Comparison of ENCODE assay signal across 12 mouse cellular contexts in the genomic region with DNA sequence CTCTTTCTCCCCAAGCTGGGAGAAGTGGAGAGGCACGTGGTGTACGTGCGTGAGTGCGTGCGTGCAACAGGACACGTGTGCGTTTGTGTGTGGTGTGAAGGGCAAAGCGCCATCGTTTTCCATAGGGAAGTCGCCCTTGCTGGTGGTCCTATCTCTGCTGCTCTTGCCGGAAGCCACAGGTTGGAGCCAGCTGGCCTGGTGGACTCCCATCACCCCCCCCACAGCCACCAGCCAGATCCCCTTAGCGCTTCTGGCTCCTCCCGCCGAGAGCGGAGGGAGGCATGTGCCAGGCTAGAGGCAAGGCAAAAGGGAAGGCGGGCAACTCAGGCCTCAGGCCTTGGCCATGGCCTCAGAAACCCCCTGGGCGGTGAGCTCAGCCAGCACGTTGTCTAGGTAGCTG. TPM values are rescaled to one million over a fixed set of nuclear protein-coding genes. Genes with fewer than 3 reads are reported as not detected.
DNase-seq lines count a peak whose midpoint lies in the region; ATAC-seq and TF ChIP-seq lines count a peak whose summit lies in the region.
"Had no signal": no experiment of that assay in that cellular context is flagged by ENCODE, and none has a peak within 500 bp of the region (broad histone marks: within the 10 kb centered on the region; RNA-seq: fewer than 3 reads in every experiment).

No protein-coding gene starts in this region.

- peaks cover 8% of the 10 kb centered on the region; the same call in 1 of the 2 replicates for H3K27me3 ChIP-seq in hindbrain, embryonic 15.5 days
- H3K27me3 ChIP-seq in midbrain, postnatal 0 days (ENCODE audit: insufficient read depth, low read length) = no peaks in the 10 kb centered on the region

- H3K9me3 ChIP-seq in hindbrain, embryonic 15.5 days = no peaks in the 10 kb centered on the region
- no peaks in the 10 kb centered on the region for H3K9me3 ChIP-seq in midbrain, postnatal 0 days (ENCODE audit: low read length)
- H3K9me3 ChIP-seq: limb, embryonic 15.5 days had no signal

- no peak overlapping the region for H3K4me3 ChIP-seq in hindbrain, embryonic 15.5 days
- no peak overlapping the region for H3K4me3 ChIP-seq in midbrain, postnatal 0 days (ENCODE audit: low read depth, low read length)

- intact Hi-C loops in heart, postnatal 10 days (cut with DNase I) = no loop called here

- H3K36me3 ChIP-seq in hindbrain, embryonic 15.5 days = peaks cover 24% of the 10 kb centered on the region
- peaks cover 30% of the 10 kb centered on the region for H3K36me3 ChIP-seq in midbrain, postnatal 0 days (ENCODE audit: insufficient read depth, low read length)
- H3K36me3 ChIP-seq: limb, embryonic 15.5 days had no signal

- H3K4me1 ChIP-seq in hindbrain, embryonic 15.5 days (replicated peaks) = peaks cover 33% of the 10 kb centered on the region
- 0 out of 2 replicates have a peak, but pooled peaks cover 5% of the 10 kb centered on the region for H3K4me1 ChIP-seq in midbrain, postnatal 0 days (ENCODE audit: insufficient read depth, low read length)

- WGBS in hindbrain, embryonic 15.5 days = 73% methylated on average over 17 of the region's 18 CpGs
- 76% methylated on average over 18 of the region's 18 CpGs for WGBS in midbrain, postnatal 0 days

- DNase-seq in cerebellum, postnatal 14 days = peak; percentile 63 to 71
- no peak for DNase-seq in cerebellum, adult 8-10 months
- peak; percentile 25 for DNase-seq in right cerebral cortex, adult 18-20 months
- no peak for DNase-seq in right cerebral cortex, postnatal 4 days
- DNase-seq in midbrain, postnatal 0 days (ENCODE audit: low spot score) = peak; percentile 44
- no peak for DNase-seq in heart, postnatal 10 days
- DNase-seq in gastrocnemius, postnatal 4 days (ENCODE audit: low spot score in 2 of 2) = no peak

- no peak overlapping the region; the same call in 1 of the 2 replicates for H3K4me2 ChIP-seq in hindbrain, embryonic 15.5 days
- no peak overlapping the region for H3K4me2 ChIP-seq in midbrain, postnatal 0 days (ENCODE audit: low read depth, low read length, poor library complexity, severe bottlenecking)

- no peak overlapping the region for H3K9ac ChIP-seq in hindbrain, embryonic 15.5 days
- peak overlapping the region; percentile 8; the same call in 1 of the 2 replicates for H3K9ac ChIP-seq in midbrain, postnatal 0 days (replicated peaks; ENCODE audit: low read length, poor library complexity, severe bottlenecking)

- no peak for TF ChIP-seq CTCF in midbrain, postnatal 0 days (IDR thresholded peaks at IDR 0.05)

- no peak for ATAC-seq in hindbrain, embryonic 15.5 days (ENCODE audit: low FRiP score, low read depth)
- no peak for ATAC-seq in midbrain, postnatal 0 days (ENCODE audit: low FRiP score)
- ATAC-seq: Patski had no signal

- H3K27ac ChIP-seq in hindbrain, embryonic 15.5 days (replicated peaks) = peak overlapping the region; percentile 64
- H3K27ac ChIP-seq in midbrain, postnatal 0 days (ENCODE audit: low read depth, low read length) = peak overlapping the region; percentile 90
- H3K27ac ChIP-seq: limb, embryonic 15.5 days had no signal

RNA-seq across cellular contexts. Expression of a gene that starts 30.8 kb away (rescaled TPM):
- polyA plus RNA-seq in hindbrain, embryonic 15.5 days (2015; fragmentation: Nextera tagmentation; extraction: Ambion mirVana) = 56.2 and 69.9 TPM in 2 replicates
- 240 and 242 TPM in 2 replicates for total RNA-seq in midbrain, postnatal 0 days (2014; rRNA removed)
- 63.0 and 67.9 TPM in 2 replicates for polyA plus RNA-seq in midbrain, postnatal 0 days (2015; fragmentation: Nextera tagmentation; extraction: Ambion mirVana)
- total RNA-seq in heart, postnatal 10 days (2021) = 1 to 10 TPM in 1 of 2 experiments, under 1 TPM in 1; 0.99 to 1.5 TPM
- 1 to 10 TPM in 1 of 2 experiments, under 1 TPM in 1; 0.98 to 1.9 TPM for total RNA-seq in gastrocnemius, postnatal 4 days (2021)

RNA-seq across cellular contexts. Expression of a gene that starts 32.3 kb away (rescaled TPM):
- polyA plus RNA-seq in hindbrain, embryonic 15.5 days (2015; fragmentation: Nextera tagmentation; extraction: Ambion mirVana) = 0.78 and 0.92 TPM in 2 replicates
- 18.1 and 24.7 TPM in 2 replicates for total RNA-seq in midbrain, postnatal 0 days (2014; rRNA removed)
- 8.2 and 9.9 TPM in 2 replicates for polyA plus RNA-seq in midbrain, postnatal 0 days (2015; fragmentation: Nextera tagmentation; extraction: Ambion mirVana)
- under 1 TPM; 0.15 to 0.31 TPM for total RNA-seq in heart, postnatal 10 days (2021)
- total RNA-seq in gastrocnemius, postnatal 4 days (2021) = not detected

RNA-seq across cellular contexts. Expression of a gene that starts 46.9 kb away (rescaled TPM):
- polyA plus RNA-seq in hindbrain, embryonic 15.5 days (2015; fragmentation: Nextera tagmentation; extraction: Ambion mirVana) = 0.71 and 0.83 TPM in 2 replicates
- 0.38 and 0.60 TPM in 2 replicates for total RNA-seq in midbrain, postnatal 0 days (2014; rRNA removed)
- 0.62 and 0.74 TPM in 2 replicates for polyA plus RNA-seq in midbrain, postnatal 0 days (2015; fragmentation: Nextera tagmentation; extraction: Ambion mirVana)
- not detected for total RNA-seq in heart, postnatal 10 days (2021)
- total RNA-seq in gastrocnemius, postnatal 4 days (2021) = not detected
- total RNA-seq: heart, adult 18-20 months had no signal
- polyA plus RNA-seq: limb, embryonic 15.5 days; stomach, embryonic 16.5 days had no signal

Comparison
In these comparisons a context has a peak if more than half of its experiments do, and no peak if none do; other contexts are left out.
1. DNase-seq: peak in cerebellum, postnatal 14 days (2 of 2), right cerebral cortex, adult 18-20 months (single experiment) and midbrain, postnatal 0 days (single experiment); none in cerebellum, adult 8-10 months (single experiment), right cerebral cortex, postnatal 4 days (single experiment), heart, postnatal 10 days (0 of 2) and gastrocnemius, postnatal 4 days (0 of 2).
2. RNA of a gene that starts 30.8 kb away (total RNA-seq): 240 to 242 TPM in midbrain, postnatal 0 days; 0.98 to 1.9 TPM in gastrocnemius, postnatal 4 days and 0.99 to 1.5 TPM in heart, postnatal 10 days; every median in the first group is over 10 times any median in the second.
3. RNA of a gene that starts 32.3 kb away (total RNA-seq): 18.1 to 24.7 TPM in midbrain, postnatal 0 days; 0.15 to 0.31 TPM in heart, postnatal 10 days and not detected in gastrocnemius, postnatal 4 days; every median in the first group is over 10 times any median in the second.